Mouse (Mus musculus): ENCODE measurements around the gene Zfp408. TPM values are rescaled to one million over a fixed set of nuclear protein-coding genes. Genes with fewer than 3 reads are reported as not detected.

Zfp408 gene
- 6.2 and 11.9 TPM in 2 replicates for total RNA-seq (2017)

- peak; percentile 93 for ATAC-seq (replicated peaks; ENCODE audit: low read depth, poor library complexity, severe bottlenecking)
Observed at GRCm38 (mm10) chr2:91649553-91650359, at the start of gene Zfp408, which contains the start of gene Arhgap1. Zfp408 (minus strand) TSS chr2:91649791. Arhgap1 (plus strand) TSS chr2:91649860.

GRCm38 (mm10) chr2:91699225-91699624 lies 49.6 kb upstream of the Zfp408 start:
- ATAC-seq (replicated peaks; ENCODE audit: low read depth, poor library complexity, severe bottlenecking), result no peak

- ATAC-seq (replicated peaks; ENCODE audit: low read depth, poor library complexity, severe bottlenecking), result peak; percentile 45
Observed at GRCm38 (mm10) chr2:91696225-91696590, 46.6 kb upstream of the Zfp408 start.

GRCm38 (mm10) chr2:91695436-91696224 lies 46.0 kb upstream of the Zfp408 start:
- ATAC-seq (replicated peaks; ENCODE audit: low read depth, poor library complexity, severe bottlenecking), result no peak

- ATAC-seq (replicated peaks; ENCODE audit: low read depth, poor library complexity, severe bottlenecking), result no peak
Observed at GRCm38 (mm10) chr2:91689452-91689851, 39.9 kb upstream of the Zfp408 start.

- ATAC-seq (replicated peaks; ENCODE audit: low read depth, poor library complexity, severe bottlenecking), result no peak
Observed at GRCm38 (mm10) chr2:91683919-91684318, 34.3 kb upstream of the Zfp408 start.

GRCm38 (mm10) chr2:91682850-91683249 lies 33.3 kb upstream of the Zfp408 start:
- peak; percentile 80 for ATAC-seq (replicated peaks; ENCODE audit: low read depth, poor library complexity, severe bottlenecking)

GRCm38 (mm10) chr2:91676961-91677360 lies 27.4 kb upstream of the Zfp408 start:
- ATAC-seq (replicated peaks; ENCODE audit: low read depth, poor library complexity, severe bottlenecking), result no peak

GRCm38 (mm10) chr2:91676420-91676819 lies 26.8 kb upstream of the Zfp408 start:
- ATAC-seq (replicated peaks; ENCODE audit: low read depth, poor library complexity, severe bottlenecking), result no peak

- ATAC-seq (replicated peaks; ENCODE audit: low read depth, poor library complexity, severe bottlenecking), result no peak
Observed at GRCm38 (mm10) chr2:91674895-91675294, 25.3 kb upstream of the Zfp408 start.

- ATAC-seq (replicated peaks; ENCODE audit: low read depth, poor library complexity, severe bottlenecking), result no peak
Observed at GRCm38 (mm10) chr2:91673587-91673986, 24.0 kb upstream of the Zfp408 start.

GRCm38 (mm10) chr2:91670038-91670437 lies 20.4 kb upstream of the Zfp408 start:
- ATAC-seq (replicated peaks; ENCODE audit: low read depth, poor library complexity, severe bottlenecking), result no peak

GRCm38 (mm10) chr2:91669326-91669725 lies 19.7 kb upstream of the Zfp408 start:
- ATAC-seq (replicated peaks; ENCODE audit: low read depth, poor library complexity, severe bottlenecking), result no peak

GRCm38 (mm10) chr2:91667747-91668146 lies 18.2 kb upstream of the Zfp408 start:
- no peak for ATAC-seq (replicated peaks; ENCODE audit: low read depth, poor library complexity, severe bottlenecking)

GRCm38 (mm10) chr2:91666386-91666910 lies 16.9 kb upstream of the Zfp408 start:
- ATAC-seq (replicated peaks; ENCODE audit: low read depth, poor library complexity, severe bottlenecking), result no peak

GRCm38 (mm10) chr2:91664780-91665179 lies 15.2 kb upstream of the Zfp408 start:
- no peak for ATAC-seq (replicated peaks; ENCODE audit: low read depth, poor library complexity, severe bottlenecking)

- no peak for ATAC-seq (replicated peaks; ENCODE audit: low read depth, poor library complexity, severe bottlenecking)
Observed at GRCm38 (mm10) chr2:91660981-91661380, 11.4 kb upstream of the Zfp408 start.

- ATAC-seq (replicated peaks; ENCODE audit: low read depth, poor library complexity, severe bottlenecking), result no peak
Observed at GRCm38 (mm10) chr2:91659657-91660056, 10.1 kb upstream of the Zfp408 start.

GRCm38 (mm10) chr2:91656774-91657173 lies 7.2 kb upstream of the Zfp408 start:
- no peak for ATAC-seq (replicated peaks; ENCODE audit: low read depth, poor library complexity, severe bottlenecking)

GRCm38 (mm10) chr2:91655827-91656226 lies 6.2 kb upstream of the Zfp408 start:
- ATAC-seq (replicated peaks; ENCODE audit: low read depth, poor library complexity, severe bottlenecking), result no peak

GRCm38 (mm10) chr2:91655388-91655787 lies 5.8 kb upstream of the Zfp408 start:
- no peak for ATAC-seq (replicated peaks; ENCODE audit: low read depth, poor library complexity, severe bottlenecking)
